ENCODE assay signal across 7 mouse cellular contexts in the genomic region with DNA sequence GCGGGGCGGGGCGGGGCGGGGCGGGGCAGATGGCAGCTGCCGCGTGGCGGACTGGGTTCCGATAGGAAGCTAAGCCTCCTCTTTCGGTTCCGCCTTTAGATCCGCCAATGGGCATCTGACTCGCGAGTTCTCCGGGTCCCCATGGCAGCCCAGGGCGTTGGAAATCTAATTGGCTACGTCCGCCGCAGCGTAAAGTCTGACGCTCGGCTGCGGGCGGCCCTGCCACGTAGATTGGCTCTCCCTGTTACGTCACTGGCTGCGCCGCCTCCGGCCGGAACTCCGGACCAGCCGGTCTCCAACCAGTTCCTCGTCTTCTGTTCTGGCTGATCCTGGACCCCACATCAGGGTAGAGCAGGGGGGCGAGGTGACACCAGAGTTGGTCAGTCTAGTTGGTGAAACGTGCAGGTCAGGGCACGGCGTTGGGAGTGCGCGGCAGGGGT. TPM values are rescaled to one million over a fixed set of nuclear protein-coding genes. Genes with fewer than 3 reads are reported as not detected.
DNase-seq lines count a peak whose midpoint lies in the region; ATAC-seq lines count a peak whose summit lies in the region.

Gmppb (plus strand) TSS at position 227 of the 440 bp plus-strand sequence.

- peaks cover 56% of the 10 kb centered on the region for H3K36me3 ChIP-seq in embryonic facial prominence, embryonic 12.5 days
- peaks cover 27% of the 10 kb centered on the region for H3K36me3 ChIP-seq in limb, embryonic 11.5 days (ENCODE audit: control insufficient read depth, insufficient read depth, low read length)
- peaks cover 63% of the 10 kb centered on the region for H3K36me3 ChIP-seq in midbrain, embryonic 14.5 days (ENCODE audit: control insufficient read depth, insufficient read depth, low read length)

- ATAC-seq in embryonic facial prominence, embryonic 12.5 days (ENCODE audit: insufficient number of reproducible peaks, insufficient read depth, low FRiP score, low TSS enrichment), result peak; percentile 87
- peak; percentile 91 for ATAC-seq in limb, embryonic 11.5 days (ENCODE audit: insufficient number of reproducible peaks, low FRiP score, low TSS enrichment, low read depth)
- ATAC-seq in midbrain, embryonic 14.5 days (ENCODE audit: low FRiP score, low TSS enrichment), result peak; percentile 94

- peak; percentile 95 for DNase-seq in adrenal gland, postnatal 25 days
- peak; percentile 100 for DNase-seq in heart, adult 11 months
- peak; percentile 94 for DNase-seq in kidney, adult 18-20 months
- DNase-seq in limb, embryonic 11.5 days (ENCODE audit: low spot score), result peak; percentile 96
- DNase-seq in midbrain, embryonic 14.5 days, result peak; percentile 98
- peak; percentile 89 to 96 for DNase-seq in spleen, adult 18-20 months

- H3K9me3 ChIP-seq in embryonic facial prominence, embryonic 12.5 days, result no peaks in the 10 kb centered on the region
- H3K9me3 ChIP-seq in limb, embryonic 11.5 days (ENCODE audit: control insufficient read depth, low read length), result no peaks in the 10 kb centered on the region
- no peaks in the 10 kb centered on the region for H3K9me3 ChIP-seq in midbrain, embryonic 14.5 days (ENCODE audit: control insufficient read depth, low read length)

- H3K27ac ChIP-seq in embryonic facial prominence, embryonic 12.5 days, result peak within 1 kb of the TSS; percentile 50; the same call in 1 of the 2 replicates
- H3K27ac ChIP-seq in limb, embryonic 11.5 days (replicated peaks; ENCODE audit: low read depth, low read length), result peak within 1 kb of the TSS; percentile 26; the same call in 1 of the 2 replicates
- peak within 1 kb of the TSS; percentile 77 for H3K27ac ChIP-seq in midbrain, embryonic 14.5 days (replicated peaks; ENCODE audit: low read depth, low read length)

- H3K9ac ChIP-seq in embryonic facial prominence, embryonic 12.5 days, result peak within 1 kb of the TSS; percentile 70
- H3K9ac ChIP-seq in limb, embryonic 11.5 days (ENCODE audit: low read length), result peak within 1 kb of the TSS; percentile 70
- H3K9ac ChIP-seq in midbrain, embryonic 14.5 days (replicated peaks; ENCODE audit: low read length), result peak within 1 kb of the TSS; percentile 68

- peak within 1 kb of the TSS; percentile 75 for H3K4me3 ChIP-seq in embryonic facial prominence, embryonic 12.5 days
- peak within 1 kb of the TSS; percentile 78 for H3K4me3 ChIP-seq in limb, embryonic 11.5 days (ENCODE audit: low read depth, low read length)
- H3K4me3 ChIP-seq in midbrain, embryonic 14.5 days (replicated peaks; ENCODE audit: low read depth, low read length), result peak within 1 kb of the TSS; percentile 62

- H3K4me1 ChIP-seq in embryonic facial prominence, embryonic 12.5 days, result peaks cover 30% of the 10 kb centered on the region
- peaks cover 7% of the 10 kb centered on the region; the same call in 1 of the 2 replicates for H3K4me1 ChIP-seq in limb, embryonic 11.5 days (ENCODE audit: control insufficient read depth, insufficient read depth, low read length)
- H3K4me1 ChIP-seq in midbrain, embryonic 14.5 days (ENCODE audit: control insufficient read depth, insufficient read depth, low read length), result 0 out of 2 replicates have a peak, but pooled peaks cover 8% of the 10 kb centered on the region

- peak within 1 kb of the TSS; percentile 86 for H3K4me2 ChIP-seq in embryonic facial prominence, embryonic 12.5 days (replicated peaks)
- peak within 1 kb of the TSS; percentile 88 for H3K4me2 ChIP-seq in limb, embryonic 11.5 days (ENCODE audit: low read depth, severe bottlenecking)
- H3K4me2 ChIP-seq in midbrain, embryonic 14.5 days (ENCODE audit: low read length), result peak within 1 kb of the TSS; percentile 95

- H3K27me3 ChIP-seq in embryonic facial prominence, embryonic 12.5 days, result no peaks in the 10 kb centered on the region
- H3K27me3 ChIP-seq in limb, embryonic 11.5 days (ENCODE audit: control insufficient read depth, insufficient read depth, low read length), result no peaks in the 10 kb centered on the region
- no peaks in the 10 kb centered on the region for H3K27me3 ChIP-seq in midbrain, embryonic 14.5 days (ENCODE audit: control insufficient read depth, insufficient read depth, low read length)

- under 1% methylated on average over 38 of the region's 39 CpGs for WGBS in embryonic facial prominence, embryonic 12.5 days
- under 1% methylated on average over 30 of the region's 39 CpGs for WGBS in limb, embryonic 11.5 days
- WGBS in midbrain, embryonic 14.5 days, result under 1% methylated on average over 39 of the region's 39 CpGs

RNA-seq across cellular contexts. Expression of gene Gmppb, which starts in this region (rescaled TPM):
- 18.1 and 22.1 TPM in 2 replicates for total RNA-seq in adrenal gland, postnatal 25 days (2021)
- polyA plus RNA-seq in embryonic facial prominence, embryonic 12.5 days (2016; fragmentation: Nextera tagmentation; extraction: Ambion mirVana), result 25.1 and 28.8 TPM in 2 replicates
- 20.6 and 22.0 TPM in 2 replicates for polyA plus RNA-seq in limb, embryonic 11.5 days (2014; fragmentation: Nextera tagmentation; extraction: Ambion mirVana)
- polyA plus RNA-seq in midbrain, embryonic 14.5 days (2014; fragmentation: Nextera tagmentation; extraction: Ambion mirVana), result 14.0 and 16.7 TPM in 2 replicates

Comparison
In these comparisons a context has a peak if more than half of its experiments do, and no peak if none do; other contexts are left out.
1. Peak in every context shown above with its lines: DNase-seq, ATAC-seq, H3K4me3 ChIP-seq and H3K27ac ChIP-seq.
2. H3K27ac ChIP-seq: peak in every context shown above with its lines; median percentile 77 in midbrain, embryonic 14.5 days; 50 in embryonic facial prominence, embryonic 12.5 days; 26 in limb, embryonic 11.5 days.